Mouse (Mus musculus) monocyte, adult 2 months (primary cell): ENCODE measurements around the gene Sipa1l2.

Experiments
- DNase-seq, 2 experiments: peaks; one replicate each; pipeline ENCODE4 v3.0.0; 2022; ENCODE audit warnings: low spot score in 2 of 2, low read depth in 1 of 2

Sipa1l2 gene

DNA sequence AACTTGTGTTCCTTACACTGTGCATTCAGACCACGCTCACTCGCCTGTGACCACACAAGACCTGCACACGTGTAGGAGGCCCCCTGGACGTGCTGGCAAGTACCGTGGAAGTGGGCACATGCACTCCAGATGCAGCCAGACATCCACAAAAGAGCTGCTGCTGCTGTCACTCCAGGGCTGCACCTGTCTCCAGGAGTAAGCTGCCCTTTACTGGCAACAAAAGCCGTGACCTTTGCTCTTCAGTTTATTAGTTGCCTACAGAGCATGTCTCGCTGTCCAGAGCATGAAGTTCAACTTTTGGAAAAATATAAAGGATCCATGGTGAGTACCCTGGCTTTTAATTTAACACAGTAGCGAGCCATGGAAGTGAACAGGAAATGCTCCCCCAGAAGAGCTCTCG, 98.2 kb downstream of the Sipa1l2 start:
- no peak for DNase-seq

DNA sequence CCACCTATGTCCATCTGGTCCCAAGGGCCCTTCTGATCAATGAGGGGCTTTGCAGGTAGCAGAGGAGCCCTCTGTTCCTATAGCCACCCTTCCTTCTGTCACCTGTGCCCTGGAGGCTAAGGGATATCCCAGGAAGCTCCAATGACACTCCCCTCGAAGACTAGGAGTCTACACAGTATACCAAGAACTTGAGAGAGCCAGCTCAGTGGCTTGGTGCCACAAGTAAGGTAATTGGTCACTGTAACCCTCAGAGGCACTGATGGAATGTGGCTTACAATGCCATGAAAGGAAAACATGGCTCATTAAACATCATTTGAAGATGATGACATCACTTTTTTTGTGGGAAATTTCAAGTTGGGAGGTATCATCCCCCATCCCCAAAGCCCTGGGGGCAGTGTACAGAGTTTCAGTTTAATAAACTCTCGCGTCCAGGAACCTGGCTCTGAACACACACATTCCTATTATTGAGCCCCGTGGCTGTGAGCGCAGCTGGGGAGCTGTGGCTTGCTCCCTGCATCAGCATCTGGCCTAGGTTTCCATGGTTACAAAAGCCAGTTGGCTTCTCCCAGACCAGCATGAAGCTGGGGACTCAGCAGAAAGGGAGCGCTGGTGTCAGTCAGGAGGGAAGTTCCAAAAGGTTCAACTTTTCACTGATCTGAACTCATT, 104.3 kb downstream of the Sipa1l2 start:
- no peak for DNase-seq

GRCm38 (mm10) chr8:125462901-125463300, 106.7 kb downstream of the Sipa1l2 start:
- DNase-seq = no peak

DNA sequence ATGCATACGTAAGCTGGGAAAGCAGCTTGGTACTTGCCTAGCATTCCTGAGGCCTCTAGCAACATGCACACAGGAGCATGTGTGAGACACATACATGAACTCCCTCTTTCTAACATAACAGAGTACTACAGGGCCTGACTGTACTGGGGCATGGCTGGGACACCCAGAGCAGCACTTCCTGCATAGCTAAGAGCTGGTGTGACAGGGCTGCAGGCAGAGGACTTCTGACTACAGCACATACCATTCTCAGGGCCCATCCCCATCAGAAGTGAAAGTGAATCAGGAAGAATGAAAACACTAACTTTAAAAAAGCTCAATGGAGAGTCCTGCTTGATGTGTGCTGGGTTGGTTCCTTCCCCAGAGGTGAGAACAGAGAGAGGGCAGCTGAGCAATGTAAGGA, 108.1 kb downstream of the Sipa1l2 start:
- peak; percentile 6 to 36 for DNase-seq

DNA sequence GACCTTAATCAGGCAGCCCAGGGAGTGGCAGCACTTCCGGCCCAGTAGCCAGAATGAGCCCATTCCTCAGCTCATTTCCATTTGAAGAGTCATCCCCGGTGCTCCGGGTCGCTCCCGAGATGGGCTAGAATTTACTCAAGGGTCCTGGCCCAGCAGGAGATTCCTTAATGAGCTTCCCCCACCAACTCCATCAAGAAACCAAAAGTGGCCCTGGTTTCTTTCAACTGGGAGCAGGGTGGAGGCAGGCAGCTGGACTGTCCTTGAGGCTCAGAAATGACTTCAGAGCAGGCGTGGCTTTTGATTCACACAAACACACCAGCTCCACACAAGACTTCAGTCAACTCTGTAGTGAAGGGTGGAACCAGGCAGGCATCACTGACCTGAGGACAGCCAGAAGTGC, 109.0 kb downstream of the Sipa1l2 start:
- DNase-seq = no peak

GRCm38 (mm10) chr8:125449048-125449447, 120.6 kb downstream of the Sipa1l2 start:
- no peak for DNase-seq

DNA sequence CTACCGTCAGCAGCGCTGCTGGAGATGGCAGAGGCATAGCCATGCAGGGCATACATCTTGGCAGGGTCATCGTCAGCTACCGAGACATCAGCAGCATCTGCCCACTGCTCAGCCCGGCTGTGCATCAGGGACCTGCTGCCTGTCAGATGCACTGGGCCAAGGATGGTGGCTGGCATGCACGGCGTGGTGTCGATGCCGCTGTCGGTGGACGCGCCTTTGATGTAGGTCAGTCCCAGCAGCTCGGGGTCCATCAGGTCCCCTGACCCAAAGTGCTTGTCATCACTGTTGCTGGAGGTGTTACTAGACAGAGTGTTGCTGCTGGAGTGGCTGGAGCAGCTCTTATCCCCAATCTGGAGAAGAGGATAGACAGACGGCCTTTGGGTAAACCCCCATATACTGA, 122.1 kb downstream of the Sipa1l2 start:
- no peak for DNase-seq

DNA sequence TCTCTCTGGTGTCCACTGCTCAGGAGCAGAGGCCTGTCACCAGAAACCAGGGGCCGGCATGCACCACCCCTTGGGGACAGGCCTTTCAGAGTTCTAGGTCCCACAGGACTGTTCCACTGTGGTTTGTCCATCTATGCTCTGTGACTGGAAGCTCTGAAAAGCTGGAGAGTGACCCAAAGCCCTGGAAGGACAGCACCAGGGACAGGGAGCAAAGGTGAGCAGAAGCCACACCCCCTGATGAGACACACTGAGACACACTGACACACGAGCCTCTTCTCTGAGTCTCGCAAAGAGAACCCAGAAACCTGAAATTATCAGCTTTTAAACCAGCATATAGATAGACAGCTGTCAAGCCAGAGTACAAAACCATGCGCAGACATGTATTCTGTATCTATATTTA, 123.4 kb downstream of the Sipa1l2 start:
- no peak for DNase-seq

DNA sequence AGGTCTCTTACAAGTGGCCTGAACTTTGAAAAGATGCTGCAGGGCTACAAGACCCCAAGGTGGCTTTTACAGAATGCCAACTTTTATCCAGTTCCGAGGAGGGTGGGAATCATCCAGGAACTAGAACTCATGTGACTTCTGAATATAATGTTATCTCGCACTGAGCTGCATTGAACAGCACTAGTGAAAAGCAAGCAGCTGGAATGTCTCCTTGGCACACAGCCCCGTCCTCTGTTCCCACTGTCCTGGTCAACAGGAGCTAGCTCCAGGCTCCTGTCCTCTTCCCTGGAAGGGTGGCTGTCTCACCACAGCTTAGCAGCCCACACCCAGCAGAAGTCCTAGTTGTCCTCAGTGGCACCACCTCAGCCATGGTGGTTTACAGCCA, 124.4 kb downstream of the Sipa1l2 start:
- DNase-seq = no peak

DNA sequence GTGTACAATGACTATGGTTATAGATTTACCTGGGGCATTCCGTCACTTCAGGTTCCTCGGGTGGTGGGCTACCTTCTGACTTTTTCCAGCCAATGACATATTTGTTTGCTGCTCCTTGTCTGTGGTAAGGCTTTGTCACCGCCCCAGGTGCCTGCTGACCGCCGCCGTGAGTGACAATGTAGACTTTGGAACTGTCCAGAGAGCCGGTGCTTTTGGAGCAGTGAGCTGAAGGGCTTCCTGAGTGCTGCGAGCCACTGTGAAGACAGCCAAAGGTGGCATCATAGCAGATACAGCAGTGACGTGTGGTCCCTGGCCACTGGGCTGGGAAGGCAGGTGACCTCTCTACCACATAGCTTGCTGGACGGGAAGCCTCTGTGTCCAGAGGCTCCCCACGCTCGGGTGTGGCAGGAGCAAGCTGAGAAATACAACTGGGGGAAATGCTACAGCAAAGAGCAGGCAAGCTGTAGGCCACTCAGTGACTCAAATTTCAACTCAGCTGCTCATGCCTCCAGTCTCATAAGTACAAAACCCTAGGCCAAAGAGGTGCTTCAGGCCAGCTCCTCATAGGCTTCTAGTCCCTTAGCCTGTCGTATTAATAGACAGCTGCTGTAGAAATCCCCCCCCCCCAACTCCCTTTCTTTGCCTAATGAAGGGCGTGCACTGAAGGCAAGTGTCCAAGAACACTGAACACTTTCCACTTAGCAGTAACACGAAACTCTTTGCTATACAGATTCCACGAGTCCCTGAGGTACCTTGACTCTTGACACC, 125.0 kb downstream of the Sipa1l2 start:
- DNase-seq = no peak

GRCm38 (mm10) chr8:125435320-125436100, 134.1 kb downstream of the Sipa1l2 start:
- no peak for DNase-seq

- no peak for DNase-seq
Observed at GRCm38 (mm10) chr8:125434151-125434550, 135.5 kb downstream of the Sipa1l2 start.

- no peak for DNase-seq
Observed at GRCm38 (mm10) chr8:125431321-125431720, 138.3 kb downstream of the Sipa1l2 start.

DNA sequence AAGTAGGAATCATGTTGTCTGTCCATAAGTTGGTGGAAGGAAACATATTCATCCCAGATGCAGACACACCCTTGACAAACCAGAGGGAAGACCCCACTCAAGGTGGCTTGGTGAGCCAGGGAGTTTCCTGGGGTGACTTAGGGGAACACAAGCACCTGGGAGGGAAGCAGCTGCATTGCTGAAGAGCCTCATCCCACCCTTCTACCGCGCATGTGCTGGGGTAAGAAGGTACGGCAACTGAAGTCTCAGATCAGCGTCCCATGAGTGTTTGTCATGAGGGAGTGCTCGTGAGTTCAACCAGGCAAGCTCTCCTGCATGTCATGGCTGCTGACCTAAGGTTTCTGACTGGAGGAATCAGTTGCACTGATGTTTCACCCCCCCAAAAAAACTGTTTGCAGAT, 138.8 kb downstream of the Sipa1l2 start:
- DNase-seq = no peak

DNA sequence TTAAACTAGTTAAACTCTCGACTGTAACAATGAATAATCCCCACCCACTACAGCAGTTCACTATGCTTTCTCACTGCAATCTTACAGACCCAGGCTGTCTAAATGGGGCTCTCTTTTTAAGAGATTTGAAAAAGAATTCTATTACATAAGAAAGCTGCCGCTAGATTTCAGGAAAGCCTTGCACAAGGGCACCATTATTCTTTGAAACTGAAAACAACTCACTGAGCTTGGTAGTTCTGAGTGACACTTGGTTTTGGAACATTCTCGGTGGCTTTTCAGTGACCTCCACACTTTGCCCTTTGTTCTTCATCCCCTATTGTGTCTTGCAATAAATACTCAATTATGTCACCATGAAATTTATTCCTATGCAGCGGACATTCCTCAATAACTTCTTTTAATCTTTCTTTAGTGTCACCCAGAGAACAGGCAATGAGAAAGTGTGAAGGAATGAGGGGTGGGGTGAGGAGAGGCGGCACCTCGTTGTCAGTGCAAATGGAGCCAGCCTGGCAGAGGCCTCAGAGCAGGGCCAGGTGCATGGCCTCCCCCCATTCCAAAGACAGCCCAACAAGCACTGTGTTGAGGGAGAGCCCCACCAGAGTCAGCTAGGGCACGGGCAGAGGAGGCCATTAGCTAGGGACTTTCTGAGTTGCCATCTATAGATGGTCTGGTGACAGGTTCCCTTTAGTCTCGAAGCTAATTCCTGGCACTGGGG, 140.5 kb downstream of the Sipa1l2 start:
- no peak for DNase-seq

- DNase-seq = no peak
Observed at GRCm38 (mm10) chr8:125423861-125424260, 145.7 kb downstream of the Sipa1l2 start.

- no peak for DNase-seq
Observed at GRCm38 (mm10) chr8:125419202-125419830, 150.3 kb downstream of the Sipa1l2 start.

DNA sequence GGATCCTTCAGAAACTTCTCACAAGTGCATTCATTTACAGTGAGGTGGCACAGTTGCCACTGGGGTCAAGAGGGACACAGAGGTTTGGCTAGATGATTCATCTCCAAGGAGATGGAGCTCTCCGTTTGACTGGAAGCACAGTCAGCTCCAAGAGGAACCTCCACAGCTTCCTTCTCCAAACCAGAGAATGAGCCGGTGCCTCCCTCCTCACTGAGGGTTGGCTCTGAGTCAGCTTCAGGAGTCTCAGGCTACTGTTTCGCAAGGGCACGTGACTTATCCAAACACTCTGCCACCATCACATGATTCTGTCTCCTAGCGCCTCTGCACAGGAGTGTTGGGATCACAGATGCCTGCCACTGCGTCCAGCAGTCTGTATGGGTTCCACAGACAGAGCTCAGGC, 153.5 kb downstream of the Sipa1l2 start:
- no peak for DNase-seq

DNA sequence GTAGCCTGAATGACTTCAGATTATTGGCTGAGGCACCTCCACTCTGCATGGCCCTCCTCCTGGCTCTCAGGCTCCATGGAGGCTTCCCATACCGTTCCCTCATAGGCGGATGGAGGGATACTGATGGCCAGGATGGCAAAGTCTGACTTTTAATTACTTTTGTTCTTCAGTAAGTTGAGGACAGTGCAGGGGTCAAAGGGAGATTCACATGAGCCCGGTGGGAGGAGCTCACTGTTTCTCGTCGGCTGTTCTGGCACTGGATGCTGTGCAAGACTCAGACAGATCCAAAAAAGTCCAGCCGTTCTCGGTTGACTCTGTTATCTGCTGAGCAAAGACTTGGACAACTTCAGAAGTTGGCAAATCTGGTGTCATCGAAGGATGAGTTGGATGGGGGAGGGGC, 155.0 kb downstream of the Sipa1l2 start:
- no peak for DNase-seq

DNA sequence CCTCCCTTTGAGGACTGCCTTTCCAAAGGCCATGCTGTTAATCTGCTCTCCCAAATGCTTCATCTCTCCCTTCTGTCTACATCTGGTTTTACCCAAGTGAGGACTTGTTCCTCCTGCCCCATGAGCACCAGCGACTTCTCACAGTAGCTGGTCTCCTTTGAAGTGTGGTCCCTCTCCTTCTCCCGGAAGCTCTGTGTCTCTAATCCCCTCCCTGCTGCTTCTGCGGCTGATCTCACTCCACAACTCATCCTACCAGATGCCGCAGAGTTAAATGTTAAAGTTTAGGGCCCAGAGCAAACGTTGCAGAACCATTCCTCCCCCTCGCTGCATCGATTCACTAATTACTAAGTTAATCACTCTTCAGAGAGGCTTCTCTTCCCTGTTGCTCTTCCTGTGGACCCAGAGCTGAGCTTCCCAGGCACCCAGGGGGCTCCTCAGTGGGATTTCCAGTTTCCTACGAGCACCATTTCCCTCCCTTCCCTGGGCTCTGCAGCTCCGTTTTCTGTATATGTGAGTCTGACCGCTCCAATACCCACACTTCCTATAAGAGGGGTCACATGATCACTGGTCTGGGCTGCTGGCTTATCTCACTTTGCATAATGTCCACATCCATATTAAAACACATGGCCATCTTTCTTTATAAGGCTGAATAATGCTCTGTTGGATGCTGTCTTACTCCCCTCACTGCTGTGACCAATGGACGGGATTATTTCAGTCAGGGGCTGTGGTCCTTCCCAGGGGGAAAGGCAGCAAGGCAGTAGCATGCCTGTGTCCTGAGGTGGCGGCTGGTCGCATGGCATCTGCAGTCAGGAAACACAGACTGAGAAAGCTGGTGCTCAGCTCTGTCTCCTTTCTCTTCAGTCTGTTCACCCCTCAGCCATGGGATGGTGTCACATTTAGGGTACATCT, 156.4 kb downstream of the Sipa1l2 start:
- DNase-seq = no peak
